Mouse (Mus musculus) granulocyte monocyte progenitor cell, adult 5-6 weeks (primary cell): Measurements from ENCODE around the gene Dedd2. TPM values are rescaled to one million over a fixed set of nuclear protein-coding genes. Genes with fewer than 3 reads are reported as not detected.

Source experiments
- total RNA-seq, 2 experiments: library from RNA; stranded (forward) in 1 of 2; stranded (reverse) in 1 of 2; fragments of 200-712, 200-1000 nt in 1 of 2; fragments of >200 nt in 1 of 2; fragmentation: Nextera tagmentation in 1 of 2; gene quantifications; 2 replicates each; pipeline ENCODE4 v1.2.3; 2014 to 2017

Gene Dedd2
- total RNA-seq, 2 experiments from 2014 or later: 13.5 to 18.4 TPM

Other genes starting within 250 kb of the Dedd2 start
- 112 and 164 TPM in 2 replicates for gene Rabac1, start 247.9 kb downstream of the Dedd2 start, total RNA-seq (2014; fragmentation: Nextera tagmentation)
- 118 and 121 TPM in 2 replicates for gene Rabac1, start 247.9 kb downstream of the Dedd2 start, total RNA-seq (2017)
- gene Atp1a3, start 214.7 kb downstream of the Dedd2 start, total RNA-seq (2014; fragmentation: Nextera tagmentation): 34.6 and 53.7 TPM in 2 replicates
- gene Atp1a3, start 214.7 kb downstream of the Dedd2 start, total RNA-seq (2017): 24.4 and 34.1 TPM in 2 replicates
- 5.0 and 9.4 TPM in 2 replicates for gene Grik5, start 148.3 kb downstream of the Dedd2 start, total RNA-seq (2014; fragmentation: Nextera tagmentation)
- 0.72 and 1.8 TPM in 2 replicates for gene Grik5, start 148.3 kb downstream of the Dedd2 start, total RNA-seq (2017)
- 6.7 and 13.2 TPM in 2 replicates for gene Zfp574, start 148.0 kb downstream of the Dedd2 start, total RNA-seq (2014; fragmentation: Nextera tagmentation)
- 5.6 and 6.5 TPM in 2 replicates for gene Zfp574, start 148.0 kb downstream of the Dedd2 start, total RNA-seq (2017)
- 18.4 and 26.6 TPM in 2 replicates for gene Pou2f2, start 40.9 kb downstream of the Dedd2 start, total RNA-seq (2014; fragmentation: Nextera tagmentation)
- gene Pou2f2, start 40.9 kb downstream of the Dedd2 start, total RNA-seq (2017): 5.0 and 5.1 TPM in 2 replicates
- gene Zfp526, start 810 bp upstream of the Dedd2 start, total RNA-seq (2014; fragmentation: Nextera tagmentation): 9.8 and 10.0 TPM in 2 replicates
- gene Zfp526, start 810 bp upstream of the Dedd2 start, total RNA-seq (2017): 4.9 and 5.2 TPM in 2 replicates
- 76.4 and 110 TPM in 2 replicates for gene Gsk3a, start 17.2 kb upstream of the Dedd2 start, total RNA-seq (2014; fragmentation: Nextera tagmentation)
- gene Gsk3a, start 17.2 kb upstream of the Dedd2 start, total RNA-seq (2017): 41.8 and 45.8 TPM in 2 replicates
- gene Erf, start 30.1 kb upstream of the Dedd2 start, total RNA-seq (2014; fragmentation: Nextera tagmentation): 10.5 and 10.7 TPM in 2 replicates
- gene Erf, start 30.1 kb upstream of the Dedd2 start, total RNA-seq (2017): 5.3 and 6.0 TPM in 2 replicates
- gene Cic, start 47.1 kb upstream of the Dedd2 start, total RNA-seq (2014; fragmentation: Nextera tagmentation): 130 and 136 TPM in 2 replicates
- gene Cic, start 47.1 kb upstream of the Dedd2 start, total RNA-seq (2017): 25.1 and 31.3 TPM in 2 replicates
- 17.2 and 41.6 TPM in 2 replicates for gene Pafah1b3, start 77.4 kb upstream of the Dedd2 start, total RNA-seq (2014; fragmentation: Nextera tagmentation)
- 16.1 and 17.4 TPM in 2 replicates for gene Pafah1b3, start 77.4 kb upstream of the Dedd2 start, total RNA-seq (2017)
- gene Prr19, start 80.8 kb upstream of the Dedd2 start, total RNA-seq (2014; fragmentation: Nextera tagmentation): not detected in 2 replicates
- not detected in 2 replicates for gene Prr19, start 80.8 kb upstream of the Dedd2 start, total RNA-seq (2017)
- gene Tmem145, start 85.5 kb upstream of the Dedd2 start, total RNA-seq (2014; fragmentation: Nextera tagmentation): not detected in 2 replicates
- gene Tmem145, start 85.5 kb upstream of the Dedd2 start, total RNA-seq (2017): not detected in 2 replicates
- gene Megf8, start 96.5 kb upstream of the Dedd2 start, total RNA-seq (2014; fragmentation: Nextera tagmentation): 3.1 and 5.0 TPM in 2 replicates
- 3.2 and 4.0 TPM in 2 replicates for gene Megf8, start 96.5 kb upstream of the Dedd2 start, total RNA-seq (2017)
- gene Cnfn, start 149.1 kb upstream of the Dedd2 start, total RNA-seq (2014; fragmentation: Nextera tagmentation): not detected in 2 replicates
- gene Cnfn, start 149.1 kb upstream of the Dedd2 start, total RNA-seq (2017): not detected in 2 replicates
- 10.7 and 27.1 TPM in 2 replicates for gene Lipe, start 178.1 kb upstream of the Dedd2 start, total RNA-seq (2014; fragmentation: Nextera tagmentation)
- 6.1 and 6.2 TPM in 2 replicates for gene Lipe, start 178.1 kb upstream of the Dedd2 start, total RNA-seq (2017)
- gene Cxcl17, start 192.3 kb upstream of the Dedd2 start, total RNA-seq (2014; fragmentation: Nextera tagmentation): not detected in 2 replicates
- gene Cxcl17, start 192.3 kb upstream of the Dedd2 start, total RNA-seq (2017): not detected in 2 replicates